Mouse (Mus musculus): ENCODE data around the gene Ankrd45. TPM values are rescaled to one million over a fixed set of nuclear protein-coding genes. Genes with fewer than 3 reads are reported as not detected.

Ankrd45 gene
- polyA plus RNA-seq (2016; fragmentation: Nextera tagmentation; extraction: Ambion mirVana): 5.1 and 5.6 TPM in 2 replicates

DNA sequence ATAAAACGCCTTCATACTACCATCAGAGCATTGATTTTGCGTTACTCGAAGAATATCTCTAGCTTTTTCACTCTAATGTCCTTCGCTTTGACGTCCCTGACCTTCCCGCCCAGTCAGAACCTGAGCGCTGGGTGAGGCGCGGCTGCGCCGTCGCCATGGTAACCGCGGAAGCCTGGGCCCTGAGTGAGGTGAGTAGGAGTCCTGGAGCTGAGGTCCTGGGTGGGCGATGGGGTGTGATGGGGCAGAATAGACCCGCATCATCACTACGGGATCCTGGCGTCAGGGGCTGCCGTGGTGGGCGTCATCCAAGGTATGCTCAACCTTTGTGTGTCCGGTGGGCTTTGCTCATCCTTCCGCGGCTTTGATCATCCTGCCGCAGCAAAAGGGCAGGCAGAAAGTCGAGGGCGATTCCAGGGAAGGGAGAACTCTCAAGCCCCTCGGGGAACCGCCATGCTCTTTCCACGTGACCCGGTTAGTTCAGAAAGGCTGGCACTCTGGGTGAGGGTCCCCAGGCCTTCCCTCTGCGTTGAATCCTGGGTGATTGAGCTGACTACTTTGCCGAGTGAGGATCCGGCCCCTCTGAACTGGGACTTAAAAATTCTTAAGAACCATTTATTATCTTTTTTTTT is at the start of gene Ankrd45:
Gene Ankrd45, plus strand, starts transcription at position 161 of the 629 bp plus-strand sequence.
- H3K9me3 ChIP-seq: no peaks in the 10 kb centered on the region
- peaks cover 7% of the 10 kb centered on the region; the same call in 1 of the 2 replicates for H3K27me3 ChIP-seq (replicated peaks; ENCODE audit: low read depth, poor library complexity, severe bottlenecking)
- DNase-seq (ENCODE audit: low spot score): peak; percentile 85
- peak within 1 kb of the TSS; percentile 60 for H3K4me3 ChIP-seq
- peak within 1 kb of the TSS; percentile 65 for H3K27ac ChIP-seq (replicated peaks)
- 5% methylated on average over 33 of the region's 33 CpGs for WGBS
- H3K4me1 ChIP-seq: peaks cover 7% of the 10 kb centered on the region
- no peaks in the 10 kb centered on the region for H3K36me3 ChIP-seq (replicated peaks)

DNA sequence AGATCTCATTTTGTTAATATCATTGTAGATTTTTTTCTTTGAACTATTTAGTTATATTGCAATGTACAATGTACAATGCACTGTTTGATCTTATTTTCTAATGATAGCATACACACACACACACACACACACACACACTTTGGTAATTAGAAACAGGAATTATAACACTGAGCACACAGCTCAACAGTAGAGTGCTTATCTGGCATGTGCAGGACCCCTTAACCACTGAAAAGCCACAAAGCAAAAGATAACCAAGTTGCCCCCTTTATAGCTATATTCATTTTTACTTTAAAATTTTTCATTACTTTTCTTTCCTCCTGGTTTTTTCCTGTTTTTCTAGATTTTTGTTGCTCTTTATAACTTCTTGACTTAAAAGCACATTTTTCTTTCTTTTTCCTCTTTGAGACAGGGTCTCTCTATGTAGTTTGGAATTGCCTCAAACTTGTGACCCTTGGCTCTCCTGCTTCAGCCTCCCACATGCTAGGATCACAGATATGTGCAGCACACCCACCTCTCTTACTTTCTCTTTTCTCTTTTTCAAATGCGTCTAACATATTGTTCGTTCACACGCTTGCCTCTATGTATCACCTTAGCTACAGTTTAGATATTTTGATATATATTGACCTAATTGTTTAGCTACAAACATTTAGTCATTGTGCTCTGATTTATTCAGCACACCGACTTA is 42.6 kb upstream of the Ankrd45 start:
- DNase-seq (ENCODE audit: low spot score): no peak
- H3K27me3 ChIP-seq (replicated peaks; ENCODE audit: low read depth, poor library complexity, severe bottlenecking): no peaks in the 10 kb centered on the region
- H3K27ac ChIP-seq (replicated peaks): no peak overlapping the region
- 93% methylated on average over 4 of the region's 4 CpGs for WGBS
- peaks cover 70% of the 10 kb centered on the region for H3K36me3 ChIP-seq (replicated peaks)
- H3K9me3 ChIP-seq: no peaks in the 10 kb centered on the region
- no peaks in the 10 kb centered on the region for H3K4me1 ChIP-seq
- no peak overlapping the region for H3K4me3 ChIP-seq

DNA sequence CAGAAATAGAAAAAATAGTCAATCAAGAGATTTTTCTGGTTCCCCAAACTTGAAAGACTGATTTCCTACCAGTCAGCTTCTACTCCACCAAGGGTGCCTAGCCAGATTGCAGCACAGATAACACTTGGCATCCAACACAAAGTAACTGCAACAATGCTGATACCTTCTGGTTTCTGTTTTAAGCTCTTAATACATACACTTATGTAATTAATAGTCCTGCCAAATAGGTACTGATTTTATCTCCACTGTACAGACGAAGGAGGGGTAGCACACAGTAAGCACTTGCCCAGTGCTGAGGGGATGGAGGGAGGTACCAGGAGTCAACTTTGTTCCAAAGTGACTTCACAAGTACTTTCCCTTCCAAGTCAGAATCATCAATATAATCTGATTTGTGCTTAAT is 38.6 kb upstream of the Ankrd45 start:
- H3K27ac ChIP-seq (replicated peaks): no peak overlapping the region
- no peak for DNase-seq (ENCODE audit: low spot score)
- H3K9me3 ChIP-seq: no peaks in the 10 kb centered on the region
- H3K4me3 ChIP-seq: no peak overlapping the region
- WGBS: 87% methylated on average over 1 of the region's 1 CpGs
- H3K4me1 ChIP-seq: no peaks in the 10 kb centered on the region
- H3K36me3 ChIP-seq (replicated peaks): peaks cover 47% of the 10 kb centered on the region
- no peaks in the 10 kb centered on the region for H3K27me3 ChIP-seq (replicated peaks; ENCODE audit: low read depth, poor library complexity, severe bottlenecking)

DNA sequence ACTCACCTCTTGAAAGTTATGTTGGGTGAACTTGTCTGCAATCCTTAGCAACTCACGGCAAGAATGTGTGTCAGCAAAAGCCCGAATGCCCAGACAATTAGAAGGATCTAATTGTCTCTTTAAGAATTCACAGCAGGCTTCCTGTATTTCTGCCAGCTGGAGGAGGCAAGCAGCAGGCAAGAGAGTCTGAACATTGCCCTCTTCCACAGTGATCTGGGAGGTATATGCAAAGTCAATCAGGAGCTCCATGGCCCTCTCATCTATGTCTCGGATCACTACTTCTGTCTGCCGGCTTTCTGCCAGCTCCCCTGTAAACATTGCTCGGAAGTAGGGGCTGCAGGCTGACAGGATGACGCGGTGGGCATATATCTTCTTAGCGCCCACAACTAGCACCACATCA is 33.3 kb upstream of the Ankrd45 start:
- WGBS: 92% methylated on average over 8 of the region's 8 CpGs
- Histone ChIP-seq H3K4me1 (no peaks in the 10 kb centered on the region), H3K27ac (replicated peaks) (no peak overlapping the region), H3K27me3 (replicated peaks; ENCODE audit: low read depth, poor library complexity, severe bottlenecking) (no peaks in the 10 kb centered on the region), H3K4me3 (no peak overlapping the region), H3K36me3 (replicated peaks) (peaks cover 27% of the 10 kb centered on the region), H3K9me3 (no peaks in the 10 kb centered on the region)
- DNase-seq (ENCODE audit: low spot score): no peak

DNA sequence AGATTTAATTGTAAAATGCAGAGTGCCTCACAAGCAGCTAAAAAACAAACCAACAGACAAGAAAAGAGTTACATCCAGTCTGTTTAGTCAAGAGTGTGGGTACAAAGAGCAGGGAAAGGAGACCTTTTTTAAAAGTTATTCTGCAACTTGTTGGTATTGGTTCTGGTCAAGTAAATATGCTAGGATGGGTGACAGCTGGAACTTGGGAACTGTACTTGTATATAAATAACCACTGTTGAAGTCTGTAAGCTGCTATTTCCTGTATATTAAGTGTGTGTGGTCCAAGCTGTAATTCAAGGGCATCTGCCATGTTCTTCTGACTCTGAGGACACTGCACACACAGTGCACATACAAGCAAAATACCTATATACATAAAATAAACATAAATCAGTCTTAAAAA is 27.9 kb upstream of the Ankrd45 start:
- Histone ChIP-seq H3K4me1 (no peaks in the 10 kb centered on the region), H3K4me3 (no peak overlapping the region), H3K27ac (replicated peaks) (no peak overlapping the region), H3K36me3 (replicated peaks) (peaks cover 3% of the 10 kb centered on the region), H3K27me3 (replicated peaks; ENCODE audit: low read depth, poor library complexity, severe bottlenecking) (no peaks in the 10 kb centered on the region), H3K9me3 (no peaks in the 10 kb centered on the region)
- DNase-seq (ENCODE audit: low spot score): no peak

DNA sequence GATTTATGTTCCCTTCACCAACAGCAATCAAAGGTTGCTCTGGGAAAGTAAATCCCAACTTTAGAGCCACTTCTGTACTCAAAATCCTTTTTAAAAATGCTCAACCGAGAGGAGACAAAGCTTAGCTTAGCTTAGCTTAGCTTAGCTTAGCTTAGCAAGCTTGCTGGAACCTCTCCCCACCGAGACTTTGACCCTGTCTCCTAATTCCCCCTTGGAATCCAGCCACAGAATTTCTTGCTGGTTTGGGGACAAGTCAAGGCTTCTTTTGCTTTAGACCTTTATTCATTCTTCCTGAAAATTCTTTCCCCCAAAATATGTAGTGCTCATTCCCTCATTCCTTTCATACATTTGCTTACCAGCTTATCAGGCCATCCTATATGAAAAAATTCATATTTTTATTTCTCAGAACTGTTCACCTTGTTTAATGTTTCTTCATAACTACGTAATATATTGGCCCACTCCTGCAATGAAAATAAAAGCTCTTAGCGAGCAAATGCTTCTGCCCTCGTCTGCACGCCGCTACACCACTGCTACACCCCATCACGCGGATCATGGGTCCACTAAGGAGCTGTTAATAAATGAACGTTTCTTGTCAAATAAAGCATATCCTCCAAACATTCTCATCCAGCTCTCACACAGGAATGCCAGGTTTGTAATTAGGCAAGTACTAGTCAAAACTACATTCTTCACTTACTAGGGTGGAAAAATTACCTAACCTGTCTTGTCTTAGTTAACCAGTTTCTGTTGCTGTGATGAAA is 19.7 kb upstream of the Ankrd45 start:
- Histone ChIP-seq H3K4me1 (no peaks in the 10 kb centered on the region), H3K4me3 (no peak overlapping the region), H3K36me3 (replicated peaks) (peaks cover 17% of the 10 kb centered on the region), H3K27me3 (replicated peaks; ENCODE audit: low read depth, poor library complexity, severe bottlenecking) (no peaks in the 10 kb centered on the region), H3K9me3 (no peaks in the 10 kb centered on the region), H3K27ac (replicated peaks) (no peak overlapping the region)
- DNase-seq (ENCODE audit: low spot score): no peak
- WGBS: 91% methylated on average over 10 of the region's 10 CpGs

DNA sequence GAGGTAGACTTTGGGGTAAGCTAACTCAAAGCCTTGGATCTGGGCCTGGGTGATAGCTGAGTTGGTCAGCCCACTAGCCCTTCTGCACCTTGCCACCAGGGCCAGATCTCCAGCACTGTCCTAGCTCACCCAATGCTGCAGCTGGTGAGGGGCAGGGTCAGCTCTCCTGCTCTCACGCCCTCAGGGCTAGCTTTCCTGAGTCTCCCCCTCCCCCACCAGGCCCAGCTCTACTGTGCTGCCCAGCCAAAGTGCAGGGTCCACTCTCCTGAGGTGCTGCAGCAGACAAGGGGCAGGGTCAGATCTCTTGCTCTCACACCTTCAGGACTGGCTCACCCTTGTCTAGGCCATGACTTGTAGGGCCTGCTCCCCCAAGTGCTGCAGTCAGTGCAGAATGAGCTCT is 16.0 kb upstream of the Ankrd45 start:
- no peaks in the 10 kb centered on the region for H3K9me3 ChIP-seq
- no peak overlapping the region for H3K27ac ChIP-seq (replicated peaks)
- 60% methylated on average over 1 of the region's 1 CpGs for WGBS
- no peak for DNase-seq (ENCODE audit: low spot score)
- peaks cover 18% of the 10 kb centered on the region for H3K36me3 ChIP-seq (replicated peaks)
- no peaks in the 10 kb centered on the region for H3K27me3 ChIP-seq (replicated peaks; ENCODE audit: low read depth, poor library complexity, severe bottlenecking)
- H3K4me3 ChIP-seq: no peak overlapping the region
- peaks cover 14% of the 10 kb centered on the region for H3K4me1 ChIP-seq

DNA sequence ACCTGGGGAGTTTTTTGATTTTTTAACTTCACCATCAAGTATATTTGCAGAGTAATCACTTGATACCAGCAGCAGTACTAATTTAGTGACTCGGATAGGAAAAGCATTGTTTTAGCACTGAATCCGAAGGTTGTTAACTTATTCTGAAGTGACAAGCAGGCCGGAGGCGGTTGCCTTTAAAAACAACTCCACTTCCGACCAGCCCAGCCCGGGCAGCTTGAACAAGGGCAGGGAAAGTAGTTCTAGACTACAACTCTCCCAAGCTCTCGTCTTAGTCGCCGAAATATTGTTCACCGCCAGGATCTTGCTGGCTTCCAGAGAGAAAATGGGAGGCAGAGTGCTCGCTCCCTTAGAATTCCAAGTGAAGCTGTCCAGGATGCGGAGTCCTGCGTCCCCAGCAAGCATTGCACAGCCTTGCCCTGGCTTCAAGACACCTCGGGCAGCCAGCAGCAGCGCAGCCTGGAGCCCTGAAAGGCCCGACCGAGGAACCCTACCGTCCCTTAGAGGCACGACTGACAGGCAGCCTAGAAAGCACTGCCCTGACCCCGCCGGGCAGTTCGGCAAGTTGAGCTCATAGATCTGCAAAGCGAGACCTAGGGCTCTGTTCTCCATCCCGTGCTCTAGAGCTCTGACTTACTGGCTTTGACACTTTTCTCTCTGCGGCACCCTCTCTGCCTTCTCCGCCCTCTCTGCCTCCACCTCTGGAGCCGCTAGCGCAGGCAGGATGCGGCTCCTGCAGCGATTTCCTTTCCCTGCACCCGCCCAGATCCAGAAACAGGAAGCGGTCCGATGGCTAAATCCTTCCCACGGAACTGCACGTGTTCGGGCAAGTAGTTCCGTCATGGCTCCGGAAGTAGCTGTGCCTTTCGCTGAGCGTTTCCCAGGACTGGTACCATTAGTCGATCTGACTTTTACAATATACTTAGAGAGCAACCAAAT is 11.5 kb upstream of the Ankrd45 start, which contains the start of gene Klhl20:
Gene Klhl20, minus strand, starts transcription at position 786 of the 939 bp plus-strand sequence.
- peaks cover 17% of the 10 kb centered on the region for H3K36me3 ChIP-seq (replicated peaks)
- peak within 1 kb of the TSS; percentile 82 for H3K27ac ChIP-seq (replicated peaks)
- no peaks in the 10 kb centered on the region for H3K9me3 ChIP-seq
- no peaks in the 10 kb centered on the region for H3K27me3 ChIP-seq (replicated peaks; ENCODE audit: low read depth, poor library complexity, severe bottlenecking)
- peaks cover 14% of the 10 kb centered on the region for H3K4me1 ChIP-seq
- peak; percentile 93 for DNase-seq (ENCODE audit: low spot score)
- 3% methylated on average over 41 of the region's 41 CpGs for WGBS
- H3K4me3 ChIP-seq: peak within 1 kb of the TSS; percentile 93

DNA sequence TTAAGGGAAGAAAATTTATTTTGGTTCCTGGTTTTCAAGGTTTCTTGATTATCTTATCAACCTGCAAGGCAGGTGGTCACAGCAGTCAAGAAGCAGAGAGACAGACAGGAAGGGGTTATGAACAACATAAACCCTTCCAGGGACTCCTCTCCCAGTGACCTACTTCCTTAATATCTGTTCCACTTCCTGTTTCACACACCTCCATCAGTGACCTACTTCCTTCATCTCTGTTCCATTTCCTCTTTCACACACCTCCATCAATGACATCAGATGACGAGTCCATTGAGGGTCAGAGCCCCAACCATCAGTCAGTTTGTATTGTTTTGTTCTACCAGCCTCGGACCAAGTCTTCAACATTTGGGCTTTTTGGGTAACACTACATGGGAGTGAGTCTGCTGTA is 3.0 kb upstream of the Ankrd45 start:
- DNase-seq (ENCODE audit: low spot score): no peak
- Histone ChIP-seq H3K36me3 (replicated peaks) (no peaks in the 10 kb centered on the region), H3K4me3 (no peak overlapping the region), H3K4me1 (peaks cover 7% of the 10 kb centered on the region), H3K27ac (replicated peaks) (no peak overlapping the region), H3K9me3 (no peaks in the 10 kb centered on the region), H3K27me3 (replicated peaks; ENCODE audit: low read depth, poor library complexity, severe bottlenecking) (peaks cover 7% of the 10 kb centered on the region; the same call in 1 of the 2 replicates)
- 85% methylated on average over 2 of the region's 2 CpGs for WGBS

DNA sequence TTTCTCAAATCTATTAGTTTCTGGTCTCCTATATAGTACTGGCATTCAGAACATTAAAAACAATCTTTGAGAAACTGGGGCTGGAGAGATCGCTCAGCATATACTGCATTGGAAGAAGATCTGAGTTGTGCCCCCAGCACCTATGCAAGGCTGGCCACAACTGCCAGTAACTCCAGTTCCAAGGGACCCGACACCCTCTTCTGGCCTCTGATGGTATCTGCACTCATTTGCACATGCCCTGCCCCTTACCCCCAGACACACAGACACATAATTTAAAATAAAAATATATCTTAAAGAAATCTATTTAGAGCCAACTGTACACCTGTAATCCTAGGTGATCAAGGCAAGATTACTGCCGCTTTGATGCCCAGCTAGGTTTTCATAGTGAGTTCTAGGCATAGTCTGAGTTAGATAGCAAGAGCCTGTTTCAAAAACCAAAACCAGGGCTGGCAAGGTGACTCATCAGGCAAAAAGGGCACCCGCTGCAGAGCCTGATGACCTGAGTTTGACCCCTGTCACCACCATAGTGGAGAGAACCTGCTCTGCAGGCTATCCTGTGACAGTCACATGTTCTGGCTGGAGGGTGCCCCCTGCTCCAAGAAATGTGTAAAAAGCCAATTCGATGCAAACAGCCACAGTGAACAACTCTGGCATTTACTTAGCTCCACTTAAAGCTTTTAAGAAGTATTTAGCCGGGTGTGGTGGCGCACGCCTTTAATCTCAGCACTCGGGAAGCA is 2.3 kb upstream of the Ankrd45 start:
- no peak overlapping the region for H3K27ac ChIP-seq (replicated peaks)
- H3K9me3 ChIP-seq: no peaks in the 10 kb centered on the region
- peaks cover 7% of the 10 kb centered on the region; the same call in 1 of the 2 replicates for H3K27me3 ChIP-seq (replicated peaks; ENCODE audit: low read depth, poor library complexity, severe bottlenecking)
- peaks cover 7% of the 10 kb centered on the region for H3K4me1 ChIP-seq
- H3K36me3 ChIP-seq (replicated peaks): no peaks in the 10 kb centered on the region
- no peak overlapping the region for H3K4me3 ChIP-seq
- 81% methylated on average over 9 of the region's 9 CpGs for WGBS
- peak; percentile 24 for DNase-seq (ENCODE audit: low spot score)

DNA sequence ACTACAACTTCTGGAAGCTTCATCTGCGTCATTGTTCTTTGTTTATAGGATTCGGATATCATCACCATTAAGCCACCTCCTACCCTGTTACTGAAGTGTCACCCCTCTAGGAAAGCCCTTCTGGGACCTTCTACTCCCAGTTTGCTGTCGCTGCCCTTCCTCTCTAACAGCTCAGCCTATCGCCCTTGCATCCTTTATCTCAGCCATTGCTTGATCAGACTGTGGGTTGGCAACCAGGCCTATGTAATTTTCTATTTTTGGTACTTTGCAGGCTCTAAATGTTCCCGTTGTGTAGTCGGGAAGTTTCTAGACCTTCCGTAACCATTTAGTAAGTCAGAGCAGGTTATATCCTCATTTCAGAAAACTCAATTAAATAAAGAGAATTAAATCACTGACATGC is 725 bp downstream of the Ankrd45 start:
- 90% methylated on average over 7 of the region's 7 CpGs for WGBS
- Histone ChIP-seq H3K27ac (replicated peaks) (no peak overlapping the region), H3K9me3 (no peaks in the 10 kb centered on the region), H3K27me3 (replicated peaks; ENCODE audit: low read depth, poor library complexity, severe bottlenecking) (peaks cover 7% of the 10 kb centered on the region; the same call in 1 of the 2 replicates), H3K4me3 (peak overlapping the region; percentile 60), H3K4me1 (peaks cover 7% of the 10 kb centered on the region), H3K36me3 (replicated peaks) (no peaks in the 10 kb centered on the region)
- no peak for DNase-seq (ENCODE audit: low spot score)

Data from embryonic facial prominence, embryonic 10.5 days (tissue).